Mouse (Mus musculus): ENCODE measurements at regions not wholly inside any gene's neighbourhood (a gene's known extent, or its start where the extent isn't known, plus 50 kb on each side); places are given as distances from the start of the nearest gene placed in this dataset.

GRCm38 (mm10) chr11:63487203-63487602 lies 358.4 kb downstream of the Pmp22 start:
- DNase-seq: no peak

GRCm38 (mm10) chr11:63502181-63502580 lies 373.4 kb downstream of the Pmp22 start:
- DNase-seq: peak; percentile 40 to 61

- no peak for DNase-seq
Measured at GRCm38 (mm10) chr11:63507387-63507786, 378.6 kb downstream of the Pmp22 start.

- no peak for DNase-seq
Measured at GRCm38 (mm10) chr11:63508727-63509126, 379.9 kb downstream of the Pmp22 start.

GRCm38 (mm10) chr11:63510611-63511010 lies 381.8 kb downstream of the Pmp22 start:
- peak; percentile 3 to 12 for DNase-seq

- no peak for DNase-seq
Measured at GRCm38 (mm10) chr11:63514615-63515014, 385.8 kb downstream of the Pmp22 start.

GRCm38 (mm10) chr11:63518847-63519246 lies 390.1 kb downstream of the Pmp22 start:
- DNase-seq: peak; percentile 14 to 36

- no peak for DNase-seq
Measured at GRCm38 (mm10) chr11:63524254-63524653, 395.5 kb downstream of the Pmp22 start.

GRCm38 (mm10) chr11:63525431-63525830 lies 396.6 kb downstream of the Pmp22 start:
- DNase-seq: no peak

GRCm38 (mm10) chr11:63525956-63526355 lies 396.1 kb downstream of the Hs3st3b1 start:
- no peak for DNase-seq

- DNase-seq: no peak
Measured at GRCm38 (mm10) chr11:63532752-63533151, 389.3 kb downstream of the Hs3st3b1 start.

- DNase-seq: no peak
Measured at GRCm38 (mm10) chr11:63533555-63534200, 388.4 kb downstream of the Hs3st3b1 start.

GRCm38 (mm10) chr11:63537693-63538092 lies 384.4 kb downstream of the Hs3st3b1 start:
- no peak for DNase-seq

GRCm38 (mm10) chr11:63543971-63544696 lies 378.0 kb downstream of the Hs3st3b1 start:
- DNase-seq: no peak

GRCm38 (mm10) chr11:63545516-63545915 lies 376.6 kb downstream of the Hs3st3b1 start:
- no peak for DNase-seq

GRCm38 (mm10) chr11:63560466-63560865 lies 361.6 kb downstream of the Hs3st3b1 start:
- no peak for DNase-seq

- DNase-seq: peak; percentile 17 to 20
Measured at GRCm38 (mm10) chr11:63562696-63563095, 359.4 kb downstream of the Hs3st3b1 start.

GRCm38 (mm10) chr11:63565471-63566232 lies 356.4 kb downstream of the Hs3st3b1 start:
- no peak for DNase-seq

GRCm38 (mm10) chr11:63569785-63570479 lies 352.2 kb downstream of the Hs3st3b1 start:
- DNase-seq: peak; percentile 5 to 6

- no peak for DNase-seq
Measured at GRCm38 (mm10) chr11:63570646-63571045, 351.4 kb downstream of the Hs3st3b1 start.

- DNase-seq: no peak
Measured at GRCm38 (mm10) chr11:63573271-63573670, 348.8 kb downstream of the Hs3st3b1 start.

GRCm38 (mm10) chr11:63583321-63583720 lies 338.8 kb downstream of the Hs3st3b1 start:
- no peak for DNase-seq
